Mouse (Mus musculus) brain, embryonic 14.5 days (tissue): ENCODE data around the gene Vmn1r205. TPM values are rescaled to one million over a fixed set of nuclear protein-coding genes. Genes with fewer than 3 reads are reported as not detected.
"Not testable (repeated sequence)": the region's sequence is repeated elsewhere in the genome, so short reads cannot be mapped to it uniquely, and the experiment has no call there.

ENCODE experiments used
- DNase-seq: peaks from one replicate; pipeline ENCODE4 v3.0.0-alpha.2; 2011; ENCODE audit warnings: low read depth
- CTCF ChIP-seq: fragments of 200-500 bp; IDR thresholded peaks from 2 replicates; pipeline ENCODE4 v1.5.1; 2012; ENCODE audit warnings: inconsistent platforms, mild to moderate bottlenecking, moderate library complexity, borderline replicate concordance; ENCODE audit not compliant: insufficient read depth, insufficient read length; ENCODE audit errors: extremely low read depth
- POLR2A ChIP-seq: fragments of 200-500 bp; IDR thresholded peaks from 2 replicates; pipeline ENCODE4 v1.6.1; 2012; ENCODE audit warnings: mild to moderate bottlenecking, inconsistent platforms, borderline replicate concordance; ENCODE audit not compliant: poor library complexity, insufficient read depth, insufficient read length, severe bottlenecking; ENCODE audit errors: extremely low read depth
- polyA plus RNA-seq: library from polyadenylated mRNA; depleted of rRNA; stranded (reverse); fragments of >200 nt; gene quantifications from 2 replicates; pipeline ENCODE4 v1.2.3, GENCODE M21; 2012; rRNA removed

Gene Vmn1r205
- polyA plus RNA-seq = not detected in 2 replicates

GRCm38 (mm10) chr13:22592900-22593299 is at the start of gene Vmn1r205:
Vmn1r205 (minus strand) TSS chr13:22593000.
- no peak for TF ChIP-seq CTCF
- TF ChIP-seq POLR2A = no peak
- DNase-seq = no peak

GRCm38 (mm10) chr13:22624151-22624550 is 31.4 kb upstream of the Vmn1r205 start, which contains the start of gene Vmn1r206:
Vmn1r206 (minus strand) TSS chr13:22624251.
- DNase-seq = not testable (repeated sequence)

- DNase-seq = not testable (repeated sequence)
Measured at GRCm38 (mm10) chr13:22583336-22583735, 9.5 kb downstream of the Vmn1r205 start.

- DNase-seq = not testable (repeated sequence)
Measured at GRCm38 (mm10) chr13:22574911-22575310, 17.9 kb downstream of the Vmn1r205 start.

- not testable (repeated sequence) for DNase-seq
Measured at GRCm38 (mm10) chr13:22552898-22553297, 39.9 kb downstream of the Vmn1r205 start, which contains the start of gene Vmn1r204. Vmn1r204 (plus strand) TSS chr13:22553198.

Other genes starting within 250 kb of the Vmn1r205 start
- not detected in 2 replicates for gene Vmn1r198, start 242.6 kb downstream of the Vmn1r205 start, polyA plus RNA-seq
- gene Vmn1r199, start 213.2 kb downstream of the Vmn1r205 start, polyA plus RNA-seq = not detected in 2 replicates
- gene Vmn1r200, start 202.6 kb downstream of the Vmn1r205 start, polyA plus RNA-seq = not detected in 2 replicates
- not detected in 2 replicates for gene Vmn1r201, start 121.1 kb downstream of the Vmn1r205 start, polyA plus RNA-seq
- 0.01 TPM in 1 of 2 replicates, not detected in the other for gene Vmn1r202, start 87.6 kb downstream of the Vmn1r205 start, polyA plus RNA-seq
- not detected in 2 replicates for gene Vmn1r203, start 74.9 kb downstream of the Vmn1r205 start, polyA plus RNA-seq
- not detected in 2 replicates for gene Vmn1r204, start 39.8 kb downstream of the Vmn1r205 start, polyA plus RNA-seq
- gene Vmn1r206, start 31.3 kb upstream of the Vmn1r205 start, polyA plus RNA-seq = not detected in 2 replicates
- not detected in 2 replicates for gene Vmn1r207-ps, start 136.6 kb upstream of the Vmn1r205 start, polyA plus RNA-seq
- not detected in 2 replicates for gene Vmn1r208, start 184.4 kb upstream of the Vmn1r205 start, polyA plus RNA-seq
- gene Vmn1r209, start 216.7 kb upstream of the Vmn1r205 start, polyA plus RNA-seq = not detected in 2 replicates
- gene Vmn1r210, start 238.3 kb upstream of the Vmn1r205 start, polyA plus RNA-seq = not detected in 2 replicates